9 mouse cellular contexts compared by ENCODE assay signal in the genomic region with DNA sequence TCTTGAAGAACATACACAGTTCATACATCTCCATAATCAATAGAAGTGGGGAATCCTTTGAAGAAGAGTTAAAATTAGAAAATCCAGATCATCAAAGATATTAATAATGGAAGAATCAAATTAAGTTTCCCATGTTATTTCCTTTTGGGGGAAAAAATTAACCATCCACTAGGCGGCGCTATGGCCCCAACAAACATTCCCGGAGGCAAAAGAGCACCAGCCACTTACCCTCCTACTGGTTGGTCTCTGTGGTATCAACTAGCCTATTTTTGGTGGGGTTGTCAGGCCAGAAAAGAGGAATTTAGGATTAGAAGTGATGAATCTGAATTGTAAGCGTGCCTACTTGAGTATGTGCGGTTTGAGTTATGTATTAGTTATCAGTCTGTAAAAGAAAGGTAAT. TPM values are rescaled to one million over a fixed set of nuclear protein-coding genes. Genes with fewer than 3 reads are reported as not detected.
DNase-seq lines count a peak whose midpoint lies in the region; ATAC-seq lines count a peak whose summit lies in the region.
"Had no signal": no experiment of that assay in that cellular context is flagged by ENCODE, and none has a peak within 500 bp of the region (broad histone marks: within the 10 kb centered on the region; RNA-seq: fewer than 3 reads in every experiment).

No protein-coding gene starts in this region.

- H3K27ac ChIP-seq in hindbrain, embryonic 10.5 days: no peak overlapping the region
- H3K27ac ChIP-seq in hindbrain, embryonic 16.5 days (ENCODE audit: low read depth, low read length): no peak overlapping the region
- H3K27ac ChIP-seq: limb, embryonic 13.5 days had no signal

- no peak overlapping the region for H3K4me3 ChIP-seq in hindbrain, embryonic 10.5 days
- H3K4me3 ChIP-seq in hindbrain, embryonic 16.5 days (ENCODE audit: low read length): no peak overlapping the region
- H3K4me3 ChIP-seq: limb, embryonic 13.5 days had no signal

- H3K4me1 ChIP-seq in hindbrain, embryonic 10.5 days (replicated peaks): no peaks in the 10 kb centered on the region
- no peaks in the 10 kb centered on the region for H3K4me1 ChIP-seq in hindbrain, embryonic 16.5 days (ENCODE audit: control insufficient read depth, insufficient read depth, low read depth, low read length)
- H3K4me1 ChIP-seq: limb, embryonic 13.5 days had no signal

- H3K4me2 ChIP-seq in hindbrain, embryonic 16.5 days (ENCODE audit: low read length): no peak overlapping the region
- H3K4me2 ChIP-seq: limb, embryonic 13.5 days had no signal

- H3K9me3 ChIP-seq in hindbrain, embryonic 10.5 days: no peaks in the 10 kb centered on the region
- H3K9me3 ChIP-seq in hindbrain, embryonic 16.5 days (ENCODE audit: control insufficient read depth, low read length): no peaks in the 10 kb centered on the region
- H3K9me3 ChIP-seq: limb, embryonic 13.5 days had no signal

- peak; percentile 35 for DNase-seq in hindbrain, embryonic 10.5 days (ENCODE audit: low spot score)
- peak; percentile 50 for DNase-seq in urinary bladder, postnatal 14 days (ENCODE audit: low spot score)
- DNase-seq in urinary bladder, postnatal 4 days (ENCODE audit: low spot score in 2 of 2): no peak
- peak; percentile 45 for DNase-seq in cerebellum, adult 9-10 months
- peak; percentile 58 for DNase-seq in mesoderm, embryonic 11.5 days (ENCODE audit: low read depth, low spot score)
- DNase-seq in thymus, postnatal 4 days: peak; percentile 78

- H3K27me3 ChIP-seq in hindbrain, embryonic 10.5 days (ENCODE audit: insufficient read depth, poor library complexity, severe bottlenecking): no peaks in the 10 kb centered on the region
- H3K27me3 ChIP-seq in hindbrain, embryonic 16.5 days (replicated peaks; ENCODE audit: control insufficient read depth, insufficient read depth, low read length): no peaks in the 10 kb centered on the region
- H3K27me3 ChIP-seq: limb, embryonic 13.5 days had no signal

- H3K36me3 ChIP-seq in hindbrain, embryonic 10.5 days: peaks cover 82% of the 10 kb centered on the region
- H3K36me3 ChIP-seq in hindbrain, embryonic 16.5 days (ENCODE audit: control insufficient read depth, insufficient read depth, low read length): peaks cover 20% of the 10 kb centered on the region

- WGBS in hindbrain, embryonic 10.5 days: 41% methylated on average over 5 of the region's 5 CpGs
- WGBS in hindbrain, embryonic 16.5 days: 38% methylated on average over 5 of the region's 5 CpGs

- no peak overlapping the region for H3K9ac ChIP-seq in hindbrain, embryonic 16.5 days (ENCODE audit: low read depth, low read length)
- H3K9ac ChIP-seq: limb, embryonic 13.5 days had no signal

- ATAC-seq in hindbrain, embryonic 16.5 days: no peak
- ATAC-seq in hematopoietic stem cell, adult 5-6 weeks (replicated peaks in 1 of 2; ENCODE audit: insufficient read depth in 1 of 2, low FRiP score in 2 of 2, low TSS enrichment in 1 of 2, low read depth in 1 of 2, poor library complexity in 2 of 2, severe bottlenecking in 2 of 2): peak; percentile 51 to 71; a peak in 3 of 4 replicates

RNA-seq across cellular contexts. Expression of a gene that starts 41.6 kb away (rescaled TPM):
- 9.8 and 12.3 TPM in 2 replicates for polyA plus RNA-seq in hindbrain, embryonic 10.5 days (2016; fragmentation: Nextera tagmentation; extraction: Ambion mirVana)
- polyA plus RNA-seq in hindbrain, embryonic 16.5 days (2015; fragmentation: Nextera tagmentation; extraction: Ambion mirVana): 9.6 and 11.5 TPM in 2 replicates
- 31.4 and 32.9 TPM in 2 replicates for total RNA-seq in hematopoietic stem cell, adult 5-6 weeks (2017)

RNA-seq across cellular contexts. Expression of a gene that starts 48.3 kb away (rescaled TPM):
- polyA plus RNA-seq in hindbrain, embryonic 10.5 days (2016; fragmentation: Nextera tagmentation; extraction: Ambion mirVana): 11.2 and 11.5 TPM in 2 replicates
- 5.8 and 6.6 TPM in 2 replicates for polyA plus RNA-seq in hindbrain, embryonic 16.5 days (2015; fragmentation: Nextera tagmentation; extraction: Ambion mirVana)
- total RNA-seq in hematopoietic stem cell, adult 5-6 weeks (2017): 13.6 and 16.4 TPM in 2 replicates

Comparison
In these comparisons a context has a peak if more than half of its experiments do, and no peak if none do; other contexts are left out.
1. DNase-seq: peak in hindbrain, embryonic 10.5 days (single experiment), urinary bladder, postnatal 14 days (single experiment), cerebellum, adult 9-10 months (single experiment), mesoderm, embryonic 11.5 days (single experiment) and thymus, postnatal 4 days (single experiment); none in urinary bladder, postnatal 4 days (0 of 2).